Mouse (Mus musculus) central nervous system, embryonic 18 days (tissue): ENCODE data around the gene Adam3. TPM values are rescaled to one million over a fixed set of nuclear protein-coding genes. Genes with fewer than 3 reads are reported as not detected.

ENCODE experiments used
- polyA plus RNA-seq: library from polyadenylated mRNA; depleted of rRNA; stranded (reverse); fragments of >200 nt; gene quantifications from 2 replicates; pipeline ENCODE4 v1.2.3, GENCODE M21; 2012; rRNA removed

Gene Adam3
- polyA plus RNA-seq = 0.03 and 0.08 TPM in 2 replicates

DNA sequence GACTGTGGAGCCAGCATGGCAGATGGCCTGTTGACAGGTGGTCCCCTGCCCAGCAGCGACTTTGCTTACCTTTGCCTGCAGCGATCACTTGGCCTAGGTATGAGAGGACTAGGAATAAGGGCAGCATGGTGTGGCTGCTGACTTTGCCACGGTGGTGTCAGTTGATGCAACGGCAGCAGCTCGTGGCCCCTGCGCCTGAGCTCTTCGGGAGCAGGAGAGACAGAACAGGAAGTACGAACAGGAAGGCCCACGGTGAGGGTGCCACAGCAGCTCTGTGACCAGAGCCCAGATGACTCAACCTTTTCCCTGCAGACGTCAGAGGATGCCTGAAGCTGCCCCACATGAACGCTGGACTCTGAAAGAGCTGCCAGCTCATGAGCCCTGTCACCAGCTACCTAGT is at the start of gene Adam3:
Adam3 (minus strand) TSS at position 223 of the 400 bp plus-strand sequence.

Other genes starting within 250 kb of the Adam3 start
- 0.24 and 0.31 TPM in 2 replicates for gene Adam5, start 98.5 kb upstream of the Adam3 start, polyA plus RNA-seq